Mouse (Mus musculus): ENCODE measurements around the gene Nagk.

- TF ChIP-seq POLR2A (IDR thresholded peaks at IDR 0.05; ENCODE audit: insufficient read length, low read depth) = no peak
- no peak for TF ChIP-seq MYOG (IDR thresholded peaks at IDR 0.05; ENCODE audit: control insufficient read depth in 1 of 3, insufficient read depth in 1 of 3, insufficient read length in 2 of 3, low read depth in 2 of 3)
- no peak for TF ChIP-seq E2F4 (IDR thresholded peaks at IDR 0.05; ENCODE audit: insufficient read depth)
Observed at GRCm38 (mm10) chr6:83745466-83745865, 49.3 kb upstream of the Nagk start.
